Mouse (Mus musculus) erythroblast, embryonic 14.5 days (primary cell): ENCODE results near the gene Spi1. TPM values are rescaled to one million over a fixed set of nuclear protein-coding genes. Genes with fewer than 3 reads are reported as not detected.

Source experiments
- H3K27me3 ChIP-seq: 2 replicates; pipeline ENCODE4 v1.6.1; 2012; ENCODE audit warnings: inconsistent platforms; ENCODE audit not compliant: control insufficient read depth
- H3K36me3 ChIP-seq: 2 replicates; pipeline ENCODE4 v1.6.1; 2012; ENCODE audit warnings: mild to moderate bottlenecking, inconsistent platforms; ENCODE audit not compliant: control insufficient read depth
- H3K4me1 ChIP-seq: 2 replicates; pipeline ENCODE4 v1.6.1; 2012; ENCODE audit warnings: inconsistent platforms; ENCODE audit not compliant: control insufficient read depth
- H3K4me3 ChIP-seq: replicated peaks from 2 replicates; pipeline ENCODE3; 2012; ENCODE audit warnings: moderate library complexity, mild to moderate bottlenecking, inconsistent platforms
- H3K9me3 ChIP-seq: 2 replicates; pipeline ENCODE4 v1.6.1; 2012; ENCODE audit warnings: low read length, inconsistent platforms, mixed read lengths; ENCODE audit not compliant: control insufficient read depth
- GATA1 ChIP-seq: IDR thresholded peaks from 2 replicates; pipeline ENCODE4 v1.6.1; 2012; ENCODE audit warnings: low read length, inconsistent platforms, mixed read lengths
- TAL1 ChIP-seq: IDR thresholded peaks from 3 replicates; pipeline ENCODE4 v1.6.1; 2012; ENCODE audit warnings: low read length, inconsistent platforms, mixed read lengths
- polyA plus RNA-seq: library from polyadenylated mRNA; stranded (reverse); fragments of >175 nt; gene quantifications from 2 replicates; pipeline ENCODE4 v1.2.3, GENCODE M21; 2012

Gene Spi1
- polyA plus RNA-seq, 1 experiment: 0.76 TPM

DNA sequence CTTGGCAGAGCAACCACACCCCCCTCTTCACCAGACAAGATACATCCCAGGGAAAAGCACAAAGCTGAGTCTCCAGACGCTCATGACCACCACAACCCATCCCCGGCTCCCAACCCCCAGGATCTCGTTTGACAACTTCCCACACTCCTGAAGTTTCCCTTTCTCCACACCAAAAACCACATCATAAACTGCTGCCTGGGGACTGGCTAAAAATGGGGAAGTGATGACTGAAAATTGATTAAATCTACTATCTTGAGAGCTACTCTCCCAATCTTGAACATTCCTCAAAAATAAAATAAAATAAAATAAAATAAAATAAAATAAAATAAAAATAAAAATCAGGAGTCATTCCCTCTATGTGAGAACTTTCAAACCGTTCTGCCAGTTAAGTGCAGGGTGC, 80.8 kb downstream of the Spi1 start:
- peaks cover 76% of the 10 kb centered on the region for H3K36me3 ChIP-seq
- H3K27me3 ChIP-seq: no peaks in the 10 kb centered on the region
- H3K4me1 ChIP-seq: peaks cover 25% of the 10 kb centered on the region
- TF ChIP-seq TAL1 (no peak), GATA1 (no peak)
- H3K9me3 ChIP-seq: no peaks in the 10 kb centered on the region
- H3K4me3 ChIP-seq: no peak overlapping the region

DNA sequence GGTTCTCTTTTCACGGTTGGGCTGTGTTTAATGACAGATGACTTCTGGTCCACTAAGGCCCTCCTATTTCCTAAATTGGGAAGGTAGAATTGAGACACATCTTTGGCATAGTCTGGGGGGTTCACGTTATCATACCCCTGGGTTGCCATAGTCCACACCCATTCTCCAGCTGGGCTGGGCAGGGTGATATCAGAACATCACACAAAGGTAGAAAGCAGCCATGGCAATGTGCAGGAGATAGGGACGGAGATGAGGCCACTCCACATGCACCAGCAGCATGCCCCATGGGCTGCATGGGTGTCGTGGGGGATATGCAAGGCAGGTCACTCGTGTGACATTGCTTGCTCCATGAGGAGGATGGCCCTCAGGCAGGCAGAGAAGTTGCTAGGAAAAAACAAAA, 81.3 kb downstream of the Spi1 start:
- Histone ChIP-seq H3K36me3 (peaks cover 74% of the 10 kb centered on the region), H3K27me3 (no peaks in the 10 kb centered on the region), H3K4me3 (no peak overlapping the region), H3K9me3 (no peaks in the 10 kb centered on the region), H3K4me1 (peaks cover 25% of the 10 kb centered on the region)
- TF ChIP-seq TAL1 (no peak), GATA1 (no peak)

DNA sequence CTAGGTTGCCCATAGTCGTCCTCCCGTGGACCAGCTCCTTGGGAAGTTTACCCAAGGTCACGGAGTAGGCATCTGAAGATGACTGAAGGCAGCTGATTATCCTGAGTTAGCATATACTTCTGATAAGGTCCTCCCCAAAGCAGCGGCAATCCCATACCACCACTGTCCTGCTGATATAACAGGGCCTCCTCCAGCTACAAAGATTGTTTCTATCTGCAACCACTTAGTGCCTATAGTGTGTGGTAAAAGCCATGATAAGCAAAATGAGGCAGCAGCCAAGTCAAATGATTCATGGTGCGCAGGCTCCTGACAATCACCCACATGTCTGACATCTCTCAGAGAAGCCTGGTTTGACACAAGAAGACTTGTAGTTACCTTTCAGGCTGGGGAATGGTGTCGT, 82.8 kb downstream of the Spi1 start:
- H3K4me3 ChIP-seq: no peak overlapping the region
- peaks cover 25% of the 10 kb centered on the region for H3K4me1 ChIP-seq
- TF ChIP-seq GATA1 (no peak), TAL1 (no peak)
- no peaks in the 10 kb centered on the region for H3K27me3 ChIP-seq
- H3K36me3 ChIP-seq: peaks cover 74% of the 10 kb centered on the region
- no peaks in the 10 kb centered on the region for H3K9me3 ChIP-seq

Other genes with a start within 250 kb of the Spi1 start
- gene Mtch2, start 235.2 kb upstream of the Spi1 start, polyA plus RNA-seq: 1.8 and 1.9 TPM in 2 replicates
- gene C1qtnf4, start 196.5 kb upstream of the Spi1 start, polyA plus RNA-seq: 3.9 and 5.9 TPM in 2 replicates
- 0.30 and 0.53 TPM in 2 replicates for gene Kbtbd4, start 177.7 kb upstream of the Spi1 start, polyA plus RNA-seq
- 9.7 and 11.4 TPM in 2 replicates for gene Ndufs3, start 177.6 kb upstream of the Spi1 start, polyA plus RNA-seq
- gene Celf1, start 142.0 kb upstream of the Spi1 start, polyA plus RNA-seq: 5.1 and 6.5 TPM in 2 replicates
- gene Rapsn, start 46.8 kb upstream of the Spi1 start, polyA plus RNA-seq: 0.09 TPM in 1 of 2 replicates, not detected in the other
- 22.2 and 22.3 TPM in 2 replicates for gene Psmc3, start 28.4 kb upstream of the Spi1 start, polyA plus RNA-seq
- 1.4 and 2.0 TPM in 2 replicates for gene Slc39a13, start 12.0 kb upstream of the Spi1 start, polyA plus RNA-seq
- gene Mybpc3, start 35.8 kb downstream of the Spi1 start, polyA plus RNA-seq: 0.01 TPM in 1 of 2 replicates, not detected in the other
- gene Madd, start 101.4 kb downstream of the Spi1 start, polyA plus RNA-seq: 0.56 and 0.60 TPM in 2 replicates
- gene Nr1h3, start 120.4 kb downstream of the Spi1 start, polyA plus RNA-seq: 0.18 and 0.50 TPM in 2 replicates
- 0.16 and 0.23 TPM in 2 replicates for gene Acp2, start 120.5 kb downstream of the Spi1 start, polyA plus RNA-seq
- 0.05 and 0.06 TPM in 2 replicates for gene Ddb2, start 154.6 kb downstream of the Spi1 start, polyA plus RNA-seq
- 0.20 TPM in 1 of 2 replicates, not detected in the other for gene Pacsin3, start 173.6 kb downstream of the Spi1 start, polyA plus RNA-seq
- 3.5 and 3.7 TPM in 2 replicates for gene Arfgap2, start 182.6 kb downstream of the Spi1 start, polyA plus RNA-seq